Mouse (Mus musculus): ENCODE results near the gene Dscam.

DNA sequence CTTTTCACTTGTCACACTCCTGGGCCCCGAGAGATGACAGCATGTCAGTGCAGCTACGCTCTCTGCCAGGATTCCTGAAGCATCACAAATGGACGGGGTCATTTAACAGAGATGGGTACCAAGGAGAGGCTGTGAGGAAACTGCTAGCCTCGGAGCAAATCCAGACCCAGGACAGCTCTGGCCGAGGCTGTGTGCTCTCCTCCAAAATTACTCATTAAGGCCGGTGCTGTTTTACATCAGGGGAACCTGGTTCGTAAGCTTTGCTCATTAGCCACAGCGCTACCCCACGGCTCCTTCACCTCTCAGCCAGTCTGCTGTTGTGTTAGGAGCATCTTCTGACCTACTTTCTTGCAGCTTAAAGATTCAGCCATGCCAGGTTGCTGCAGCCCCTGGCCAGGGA is 449.3 kb downstream of the Dscam start:
- TF ChIP-seq CTCF (IDR thresholded peaks at IDR 0.05; ENCODE audit: low read depth, low read length) (no peak), POLR2A (IDR thresholded peaks at IDR 0.05; ENCODE audit: extremely low read depth, insufficient read depth, low read length) (no peak)
